Mouse (Mus musculus): ENCODE measurements around the gene Rnf113a2. TPM values are rescaled to one million over a fixed set of nuclear protein-coding genes. Genes with fewer than 3 reads are reported as not detected.

Gene Rnf113a2
- total and polyA plus RNA-seq, 2 experiments from 2014 or later = 16.5 to 20.4 TPM

DNA sequence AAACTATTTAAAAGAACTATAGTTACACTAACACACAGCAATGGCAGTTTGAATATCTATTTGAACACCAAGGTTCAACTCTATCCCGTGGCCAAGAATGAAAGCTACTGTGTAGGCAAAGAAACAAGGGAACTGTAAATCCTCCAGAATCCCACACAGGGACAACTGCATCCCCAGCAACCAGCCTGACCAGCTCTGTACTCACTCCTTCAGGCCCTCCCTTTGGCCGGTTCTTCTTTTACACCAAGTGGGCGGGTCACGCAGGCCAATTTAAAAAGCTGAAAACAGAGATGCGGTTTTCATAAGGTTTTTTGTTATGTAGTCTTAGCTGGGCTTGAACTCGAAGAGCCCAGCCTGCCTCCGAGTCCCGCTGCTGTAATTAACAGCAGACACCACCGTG, 17.9 kb upstream of the Rnf113a2 start:
- ATAC-seq = no peak
- H3K4me3 ChIP-seq (ENCODE audit: low read depth, low read length) = no peak overlapping the region

DNA sequence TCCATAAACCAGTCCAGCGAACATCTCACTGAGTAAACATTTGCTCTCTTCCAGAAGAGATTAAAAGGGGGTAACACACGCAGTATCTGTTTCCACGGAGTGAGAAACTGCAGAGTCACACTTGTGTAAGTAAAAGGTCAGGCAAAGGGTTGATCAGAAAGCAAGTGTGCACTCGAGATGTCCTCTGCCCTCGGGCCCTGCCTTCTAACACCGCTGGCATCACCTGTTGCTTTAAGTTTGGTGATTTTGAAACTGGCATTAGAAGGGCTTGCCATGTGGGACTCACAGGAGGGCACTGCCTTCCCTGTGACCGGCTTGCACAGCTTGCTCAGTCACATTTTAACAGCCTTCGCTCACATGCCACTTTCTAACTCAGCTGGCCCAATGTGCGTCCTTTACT, 17.3 kb upstream of the Rnf113a2 start:
- Histone ChIP-seq H3K9ac (no peak overlapping the region), H3K9me3 (ENCODE audit: low read length) (no peaks in the 10 kb centered on the region), H3K4me1 (ENCODE audit: insufficient read depth) (no peaks in the 10 kb centered on the region), H3K4me2 (ENCODE audit: low read depth) (no peak overlapping the region), H3K4me3 (ENCODE audit: low read depth, low read length) (no peak overlapping the region), H3K27me3 (ENCODE audit: insufficient read depth, low read length) (no peaks in the 10 kb centered on the region), H3K36me3 (ENCODE audit: insufficient read depth) (no peaks in the 10 kb centered on the region), H3K27ac (ENCODE audit: low read depth, low read length) (no peak overlapping the region)
- 85% methylated on average over 9 of the region's 9 CpGs for WGBS
- TF ChIP-seq CTCF (IDR thresholded peaks at IDR 0.05; ENCODE audit: low read depth) = no peak
- DNase-seq (no peak), ATAC-seq (no peak)

More for the DNA sequence above, 17.9 kb upstream of the Rnf113a2 start:
- no peak overlapping the region for H3K9ac ChIP-seq
- 85% methylated on average over 9 of the region's 9 CpGs for WGBS
- no peak for DNase-seq
- no peaks in the 10 kb centered on the region for H3K27me3 ChIP-seq (ENCODE audit: insufficient read depth, low read length)
- no peaks in the 10 kb centered on the region for H3K9me3 ChIP-seq (ENCODE audit: low read length)
- H3K4me1 ChIP-seq (ENCODE audit: insufficient read depth) = no peaks in the 10 kb centered on the region
- no peak overlapping the region for H3K27ac ChIP-seq (ENCODE audit: low read depth, low read length)
- no peaks in the 10 kb centered on the region for H3K36me3 ChIP-seq (ENCODE audit: insufficient read depth)
- no peak for TF ChIP-seq CTCF (IDR thresholded peaks at IDR 0.05; ENCODE audit: low read depth)
- no peak overlapping the region for H3K4me2 ChIP-seq (ENCODE audit: low read depth)

GRCm38 (mm10) chr12:84400068-84400467, 16.9 kb upstream of the Rnf113a2 start:
- ATAC-seq (no peak), DNase-seq (no peak)
- TF ChIP-seq CTCF (IDR thresholded peaks at IDR 0.05; ENCODE audit: low read depth) = no peak
- H3K9me3 ChIP-seq (ENCODE audit: low read length) = no peaks in the 10 kb centered on the region
- no peaks in the 10 kb centered on the region for H3K4me1 ChIP-seq (ENCODE audit: insufficient read depth)
- 86% methylated on average over 3 of the region's 3 CpGs for WGBS
- H3K9ac ChIP-seq = no peak overlapping the region
- no peaks in the 10 kb centered on the region for H3K36me3 ChIP-seq (ENCODE audit: insufficient read depth)
- H3K4me2 ChIP-seq (ENCODE audit: low read depth) = no peak overlapping the region
- no peaks in the 10 kb centered on the region for H3K27me3 ChIP-seq (ENCODE audit: insufficient read depth, low read length)
- no peak overlapping the region for H3K27ac ChIP-seq (ENCODE audit: low read depth, low read length)
- H3K4me3 ChIP-seq (ENCODE audit: low read depth, low read length) = no peak overlapping the region

DNA sequence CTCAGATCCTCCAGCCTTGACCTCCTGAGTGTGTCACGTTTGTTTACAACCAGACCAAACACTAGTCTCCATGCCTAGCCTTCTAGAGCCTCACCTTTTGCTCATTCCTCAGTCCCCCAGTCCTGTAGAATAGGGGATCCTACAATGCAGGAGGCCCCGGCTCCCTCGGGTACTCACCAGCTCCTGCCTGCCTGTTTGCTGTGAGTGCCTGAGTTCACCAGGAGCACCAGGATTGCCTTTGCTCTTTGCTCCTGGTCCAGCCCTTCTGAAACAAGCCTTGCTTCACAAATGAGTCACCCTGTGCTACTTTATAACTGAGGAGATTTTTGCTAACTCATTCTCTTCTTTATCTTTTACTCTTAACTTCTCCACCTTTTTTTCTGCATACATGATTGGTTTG, 16.3 kb upstream of the Rnf113a2 start:
- no peaks in the 10 kb centered on the region for H3K9me3 ChIP-seq (ENCODE audit: low read length)
- no peaks in the 10 kb centered on the region for H3K36me3 ChIP-seq (ENCODE audit: insufficient read depth)
- ATAC-seq = no peak
- H3K27me3 ChIP-seq (ENCODE audit: insufficient read depth, low read length) = no peaks in the 10 kb centered on the region
- 72% methylated on average over 3 of the region's 3 CpGs for WGBS
- no peak for DNase-seq
- H3K4me2 ChIP-seq (ENCODE audit: low read depth) = no peak overlapping the region
- H3K4me3 ChIP-seq (ENCODE audit: low read depth, low read length) = no peak overlapping the region
- no peak for TF ChIP-seq CTCF (IDR thresholded peaks at IDR 0.05; ENCODE audit: low read depth)
- no peak overlapping the region for H3K27ac ChIP-seq (ENCODE audit: low read depth, low read length)
- H3K4me1 ChIP-seq (ENCODE audit: insufficient read depth) = no peaks in the 10 kb centered on the region
- H3K9ac ChIP-seq = no peak overlapping the region

- Histone ChIP-seq H3K27ac (ENCODE audit: low read depth, low read length) (no peak overlapping the region), H3K4me1 (ENCODE audit: insufficient read depth) (no peaks in the 10 kb centered on the region), H3K9ac (no peak overlapping the region), H3K9me3 (ENCODE audit: low read length) (no peaks in the 10 kb centered on the region), H3K36me3 (ENCODE audit: insufficient read depth) (no peaks in the 10 kb centered on the region), H3K4me2 (ENCODE audit: low read depth) (no peak overlapping the region), H3K4me3 (ENCODE audit: low read depth, low read length) (no peak overlapping the region), H3K27me3 (ENCODE audit: insufficient read depth, low read length) (no peaks in the 10 kb centered on the region)
- ATAC-seq (no peak), DNase-seq (no peak)
- WGBS = 83% methylated on average over 9 of the region's 9 CpGs
- TF ChIP-seq CTCF (IDR thresholded peaks at IDR 0.05; ENCODE audit: low read depth) = no peak
These were observed 14.1 kb upstream of the Rnf113a2 start for GRCm38 (mm10) chr12:84402923-84403322.

- H3K4me1 ChIP-seq (ENCODE audit: insufficient read depth) = peaks cover 4% of the 10 kb centered on the region; the same call in 1 of the 2 replicates
- DNase-seq = no peak
- no peaks in the 10 kb centered on the region for H3K9me3 ChIP-seq (ENCODE audit: low read length)
- H3K36me3 ChIP-seq (ENCODE audit: insufficient read depth) = no peaks in the 10 kb centered on the region
- ATAC-seq = no peak
- H3K9ac ChIP-seq = no peak overlapping the region
- no peaks in the 10 kb centered on the region for H3K27me3 ChIP-seq (ENCODE audit: insufficient read depth, low read length)
- TF ChIP-seq CTCF (IDR thresholded peaks at IDR 0.05; ENCODE audit: low read depth) = no peak
- no peak overlapping the region for H3K4me2 ChIP-seq (ENCODE audit: low read depth)
- no peak overlapping the region for H3K4me3 ChIP-seq (ENCODE audit: low read depth, low read length)
- H3K27ac ChIP-seq (ENCODE audit: low read depth, low read length) = no peak overlapping the region
- WGBS = 44% methylated on average over 6 of the region's 6 CpGs
These were observed 12.5 kb upstream of the Rnf113a2 start for GRCm38 (mm10) chr12:84404541-84404940.

DNA sequence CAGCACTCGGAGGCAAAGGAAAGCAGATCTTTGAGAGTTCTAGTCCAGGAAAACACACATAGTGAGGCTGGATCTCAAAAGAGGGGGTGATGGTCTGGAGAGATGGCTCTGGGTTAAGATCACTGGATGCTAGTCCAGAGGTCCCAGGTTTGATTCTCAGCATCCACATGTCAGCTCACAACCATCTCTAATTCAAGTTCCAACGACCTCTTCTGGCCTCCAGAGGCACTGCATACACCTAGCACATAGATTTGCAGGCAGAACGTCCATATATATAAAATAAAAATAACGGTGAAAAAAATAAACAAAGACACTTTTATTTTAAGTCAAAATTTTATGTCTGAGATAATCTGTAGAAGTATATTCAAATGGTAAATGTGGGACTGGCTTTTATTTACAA, 9.7 kb upstream of the Rnf113a2 start:
- Histone ChIP-seq H3K4me2 (ENCODE audit: low read depth) (no peak overlapping the region), H3K4me3 (ENCODE audit: low read depth, low read length) (no peak overlapping the region), H3K9ac (no peak overlapping the region), H3K27me3 (ENCODE audit: insufficient read depth, low read length) (no peaks in the 10 kb centered on the region), H3K4me1 (ENCODE audit: insufficient read depth) (peaks cover 5% of the 10 kb centered on the region; the same call in 1 of the 2 replicates), H3K27ac (ENCODE audit: low read depth, low read length) (no peak overlapping the region), H3K36me3 (ENCODE audit: insufficient read depth) (no peaks in the 10 kb centered on the region), H3K9me3 (ENCODE audit: low read length) (no peaks in the 10 kb centered on the region)
- TF ChIP-seq CTCF (IDR thresholded peaks at IDR 0.05; ENCODE audit: low read depth) = no peak
- WGBS = 68% methylated on average over 4 of the region's 4 CpGs
- ATAC-seq (no peak), DNase-seq (no peak)
